Mouse (Mus musculus) spleen, postnatal 4 days (tissue): Measurements from ENCODE around the gene Nucb2.

Experiments
- DNase-seq, 2 experiments: peaks; one replicate each; pipeline ENCODE4 v3.0.0; 2022; ENCODE audit warnings: low spot score in 2 of 2

The Nucb2 gene

DNA sequence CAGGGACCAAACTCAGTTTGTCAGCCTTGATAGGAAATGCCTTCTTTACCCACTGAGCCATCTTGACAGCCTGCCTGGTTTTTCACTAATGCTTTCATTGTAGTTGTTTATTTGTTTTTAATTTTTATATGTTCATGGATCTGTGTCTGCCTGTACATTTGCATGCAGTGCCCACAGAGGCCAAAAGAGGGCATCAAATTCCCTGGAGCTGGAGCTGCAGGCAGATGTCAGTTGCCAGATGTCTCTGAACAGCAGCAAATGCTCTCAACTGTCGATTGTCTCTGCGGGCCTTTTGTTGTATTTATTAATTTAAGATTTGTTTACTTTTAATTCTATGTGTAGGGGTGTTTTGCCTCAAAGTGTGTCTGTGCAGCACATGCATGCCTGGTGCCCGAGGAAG lies 15.6 kb downstream of the Nucb2 start:
- DNase-seq = no peak

DNA sequence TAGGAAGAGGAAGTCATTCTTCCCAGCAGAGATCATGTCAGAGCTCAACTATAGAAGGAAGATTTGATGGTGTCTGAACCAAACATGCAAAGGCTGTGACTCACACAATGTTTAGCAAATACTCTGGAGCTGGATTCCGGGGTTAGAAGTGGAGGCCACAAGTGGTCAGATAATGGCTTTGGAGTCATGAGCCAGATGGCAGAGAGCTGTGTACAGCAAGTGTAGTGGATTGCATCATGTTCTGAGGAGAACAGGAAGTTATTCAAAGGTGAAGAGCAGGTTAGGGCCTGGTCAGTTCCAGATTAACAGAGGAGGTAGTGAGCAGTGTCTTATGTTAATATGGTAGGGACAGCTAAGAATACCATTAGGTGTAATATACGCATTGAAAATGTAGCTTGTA lies 20.4 kb downstream of the Nucb2 start:
- DNase-seq = no peak

DNA sequence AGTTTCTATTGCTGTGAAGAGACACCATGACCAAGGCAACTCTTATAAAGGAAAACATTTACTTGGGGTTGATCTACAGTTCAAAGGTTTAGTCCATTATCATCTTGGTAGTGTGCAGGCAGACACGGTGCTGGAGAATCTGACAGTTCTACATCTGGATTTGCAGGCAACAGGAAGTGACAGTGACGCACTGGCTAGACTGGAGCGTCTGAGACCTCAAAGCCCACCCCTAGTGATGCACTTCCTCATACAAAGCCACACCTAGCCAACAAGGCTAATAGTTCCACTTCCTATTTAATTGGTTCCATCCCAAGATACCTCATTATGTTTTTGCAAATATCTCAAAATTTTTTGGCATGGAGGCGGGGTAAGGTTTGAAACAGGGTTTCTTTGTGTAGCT lies 25.6 kb downstream of the Nucb2 start:
- DNase-seq = no peak

DNA sequence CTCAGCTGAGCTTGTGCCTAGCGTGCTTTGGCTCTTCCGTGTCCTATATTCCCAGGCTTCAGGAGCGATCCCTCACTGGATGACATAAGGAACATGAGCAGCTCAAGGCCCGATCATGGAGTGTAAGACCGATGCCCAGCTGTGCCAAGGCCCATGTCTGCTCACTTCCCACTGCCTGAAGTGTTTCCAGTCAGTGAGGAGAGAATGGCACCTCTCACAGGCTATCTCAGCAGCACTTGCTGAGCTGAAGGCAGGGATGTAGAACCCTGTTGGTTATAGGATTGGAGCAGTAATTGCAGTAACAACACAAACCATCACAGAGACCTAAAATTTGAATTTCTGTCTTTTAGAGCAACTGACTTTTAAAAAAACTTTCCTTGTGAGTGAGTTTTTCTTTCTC lies 26.3 kb downstream of the Nucb2 start:
- DNase-seq = peak in 1 of 2 experiments; percentile 39

DNA sequence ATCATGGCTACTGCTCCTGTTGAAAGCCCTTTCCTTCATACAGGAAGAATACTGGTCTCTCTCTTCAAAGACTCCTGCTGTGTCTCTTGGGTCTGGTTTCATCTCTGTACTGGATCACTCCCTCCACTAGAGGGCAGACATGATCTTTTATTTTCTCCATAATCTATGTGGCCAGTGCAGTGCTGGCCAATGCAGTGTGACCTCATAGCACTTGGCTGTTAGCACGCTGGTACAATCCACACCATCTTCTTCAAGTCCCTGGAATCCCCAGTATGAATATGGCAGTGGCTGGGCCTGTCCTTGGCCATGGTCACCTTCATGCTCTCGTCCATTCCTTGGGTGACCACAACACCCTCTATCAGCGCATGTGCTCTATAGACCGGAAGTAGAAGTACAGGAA lies 27.1 kb downstream of the Nucb2 start:
- no peak for DNase-seq

DNA sequence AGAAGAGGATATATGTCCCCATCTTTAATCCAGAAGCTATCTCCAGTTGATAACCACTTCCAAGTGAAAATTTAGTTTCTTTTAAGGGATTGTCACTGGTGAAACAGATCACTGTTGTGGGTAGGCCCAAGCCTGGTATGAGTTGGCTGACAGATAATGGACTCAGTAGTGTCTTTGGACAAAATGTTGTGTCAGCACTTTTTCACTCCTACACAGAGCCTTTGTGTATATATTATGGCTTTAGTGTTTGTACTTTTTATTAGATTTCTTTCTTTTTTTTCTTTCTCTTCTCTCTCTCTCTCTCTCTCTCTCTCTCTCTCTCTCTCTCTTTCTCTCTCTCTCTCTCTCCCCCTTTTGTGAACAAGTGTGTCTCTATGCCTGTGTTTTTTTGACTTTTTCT lies 52.7 kb downstream of the Nucb2 start:
- DNase-seq = no peak

DNA sequence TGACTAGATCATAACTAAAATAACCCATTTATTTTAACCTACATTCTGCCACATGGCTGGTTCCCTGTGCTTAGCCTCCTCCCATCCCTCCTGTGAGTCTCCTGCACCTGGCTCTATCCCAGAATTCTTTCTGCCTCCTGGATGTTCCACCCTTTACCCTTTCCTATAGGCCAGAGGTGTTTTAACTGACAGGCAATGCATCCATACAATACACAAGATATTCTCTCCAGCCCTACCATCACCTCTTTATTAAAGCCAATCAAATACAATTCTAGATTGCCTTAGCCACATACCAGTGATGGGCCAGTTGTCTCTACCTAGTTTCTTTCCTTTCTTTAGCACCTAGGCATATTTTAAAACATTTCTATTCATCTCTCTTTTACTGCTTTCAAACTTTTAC lies 70.4 kb downstream of the Nucb2 start:
- no peak for DNase-seq
